Mouse (Mus musculus) myocyte (in vitro differentiated cells): ENCODE measurements around the gene Slc25a17.

ENCODE experiments used
- CEBPB ChIP-seq: IDR thresholded peaks from 2 replicates; pipeline ENCODE4 v1.6.1; 2011; ENCODE audit warnings: mild to moderate bottlenecking, moderate library complexity; ENCODE audit not compliant: poor library complexity, insufficient read depth, severe bottlenecking
- E2F4 ChIP-seq: IDR thresholded peaks from one replicate; pipeline ENCODE4 v1.6.1; 2011; ENCODE audit warnings: mild to moderate bottlenecking, control low read depth, moderate library complexity; ENCODE audit not compliant: insufficient read depth
- MAX ChIP-seq: IDR thresholded peaks from one replicate; pipeline ENCODE4 v1.6.1; 2011; ENCODE audit warnings: low read depth, mild to moderate bottlenecking, control low read depth
- MYOD1 ChIP-seq, 3 experiments: IDR thresholded peaks; one replicate each; pipeline ENCODE4 v1.6.1; 2011; ENCODE audit warnings: control low read depth in 2 of 3, low read depth in 2 of 3, mild to moderate bottlenecking in 2 of 3, moderate library complexity in 1 of 3; ENCODE audit not compliant: insufficient read length in 2 of 3, control insufficient read depth in 1 of 3
- MYOG ChIP-seq, 3 experiments: IDR thresholded peaks; one replicate each; pipeline ENCODE4 v1.6.1; 2011; ENCODE audit warnings: control low read depth in 2 of 3, low read depth in 2 of 3, mild to moderate bottlenecking in 2 of 3; ENCODE audit not compliant: insufficient read length in 2 of 3, control insufficient read depth in 1 of 3, insufficient read depth in 1 of 3
- POLR2A ChIP-seq: IDR thresholded peaks from one replicate; pipeline ENCODE4 v1.6.1; 2011; ENCODE audit warnings: low read depth, mild to moderate bottlenecking, control low read depth, moderate library complexity; ENCODE audit not compliant: insufficient read length
- POLR2AphosphoS2 ChIP-seq: IDR thresholded peaks from one replicate; pipeline ENCODE4 v1.6.1; 2011; ENCODE audit warnings: low read depth, control low read depth; ENCODE audit not compliant: insufficient read length
- SRF ChIP-seq: IDR thresholded peaks from one replicate; pipeline ENCODE4 v1.6.1; 2011; ENCODE audit warnings: low read depth; ENCODE audit not compliant: control insufficient read depth, insufficient read length
- TCF12 ChIP-seq: IDR thresholded peaks from one replicate; pipeline ENCODE4 v1.6.1; 2011; ENCODE audit warnings: mild to moderate bottlenecking, control low read depth; ENCODE audit not compliant: poor library complexity, insufficient read depth, severe bottlenecking
- TCF3 ChIP-seq: IDR thresholded peaks from one replicate; pipeline ENCODE4 v1.6.1; 2011; ENCODE audit warnings: low read depth, control low read depth; ENCODE audit not compliant: insufficient read length
- USF1 ChIP-seq: IDR thresholded peaks from one replicate; pipeline ENCODE4 v1.6.1; 2011; ENCODE audit warnings: low read depth, mild to moderate bottlenecking, control low read depth, moderate library complexity

DNA sequence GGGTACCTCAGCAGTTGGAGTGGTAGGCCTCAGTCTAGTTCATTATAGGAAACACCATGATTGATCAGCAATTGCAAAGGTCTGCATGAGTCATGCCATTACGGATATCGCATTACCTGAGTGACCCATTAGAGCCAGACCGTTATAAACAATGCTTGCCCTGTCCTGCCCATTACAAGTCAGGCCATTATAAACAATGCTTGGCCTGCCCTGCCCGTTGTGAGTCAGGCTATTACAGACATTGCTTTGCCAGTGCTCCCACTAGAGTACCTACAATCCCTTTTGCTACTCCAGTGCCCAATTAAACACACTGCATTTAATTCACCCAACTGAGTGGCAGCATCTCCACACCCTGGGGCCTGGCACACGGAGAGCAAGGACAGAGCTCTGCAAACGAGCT is 49.6 kb downstream of the Slc25a17 start:
- no peak for TF ChIP-seq CEBPB
- TF ChIP-seq POLR2A, result no peak
- no peak for TF ChIP-seq MAX
- no peak for TF ChIP-seq POLR2AphosphoS2
- no peak for TF ChIP-seq TCF12
- TF ChIP-seq MYOG (IDR thresholded peaks at IDR 0.05; ENCODE audit: control insufficient read depth in 1 of 3, insufficient read depth in 1 of 3, insufficient read length in 2 of 3, low read depth in 2 of 3), result no peak
- no peak for TF ChIP-seq E2F4
- no peak for TF ChIP-seq TCF3
- TF ChIP-seq SRF, result no peak
- no peak for TF ChIP-seq USF1
- TF ChIP-seq MYOD1 (IDR thresholded peaks at IDR 0.05; ENCODE audit: control insufficient read depth in 1 of 3, insufficient read length in 2 of 3, low read depth in 2 of 3), result no peak
